Mouse (Mus musculus): Measurements from ENCODE around the gene Cnot3.
"Not testable (repeated sequence)": the region's sequence is repeated elsewhere in the genome, so short reads cannot be mapped to it uniquely, and the experiment has no call there.

Gene Cnot3

DNA sequence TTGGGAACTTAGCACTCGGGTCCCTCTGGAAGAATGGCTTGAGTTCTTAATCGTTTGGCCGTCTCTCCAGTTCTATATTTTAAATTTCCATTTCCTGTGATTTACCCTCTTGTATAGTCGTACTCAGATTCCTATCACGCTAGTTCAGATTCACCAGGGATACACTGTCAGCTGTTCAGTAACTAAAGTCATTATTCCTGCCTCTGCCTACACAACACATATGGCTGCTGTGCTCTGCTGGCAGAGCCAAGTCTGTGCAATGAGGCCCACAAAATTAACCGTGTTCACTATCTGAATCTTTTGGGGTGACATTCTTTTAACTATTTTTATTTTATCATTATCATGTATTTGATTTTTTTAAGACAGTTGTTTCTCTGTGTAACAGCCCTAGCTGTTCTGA lies 53.4 kb downstream of the Cnot3 start:
- DNase-seq (ENCODE audit: low read depth), result no peak

DNA sequence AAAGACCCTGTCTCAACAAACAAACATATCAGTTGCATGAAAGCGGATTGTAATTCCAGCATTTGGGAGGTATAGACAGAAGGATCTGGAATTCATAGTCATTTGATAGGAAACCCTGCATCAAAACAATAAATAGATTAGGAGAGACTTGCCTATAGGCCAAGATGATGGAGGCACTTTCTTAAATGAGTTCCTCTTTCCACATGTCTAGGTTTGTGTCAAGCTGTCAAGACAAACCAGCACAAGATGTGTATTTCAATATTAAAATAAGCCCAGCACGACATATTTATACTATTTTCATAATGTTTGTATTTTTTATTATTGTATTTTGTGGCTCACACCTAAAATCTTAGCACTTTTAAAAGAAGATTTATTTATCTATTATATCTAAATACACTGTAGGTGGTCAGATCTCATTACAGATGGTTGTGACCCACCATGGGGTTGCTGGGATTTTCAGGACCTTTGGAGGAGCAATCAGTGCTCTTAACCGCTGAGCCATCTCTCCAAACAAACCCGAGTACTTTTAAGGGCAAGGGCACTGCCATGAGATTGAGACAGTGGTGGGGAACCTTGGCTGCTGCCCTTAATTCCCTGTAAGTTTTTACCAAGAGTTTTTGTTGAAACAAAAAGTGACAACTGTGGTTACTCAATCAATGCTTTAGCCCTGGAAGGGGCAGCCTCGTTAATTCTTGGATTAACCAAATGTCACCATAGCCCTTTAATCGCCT lies 58.2 kb downstream of the Cnot3 start:
- no peak for DNase-seq (ENCODE audit: low read depth)

DNA sequence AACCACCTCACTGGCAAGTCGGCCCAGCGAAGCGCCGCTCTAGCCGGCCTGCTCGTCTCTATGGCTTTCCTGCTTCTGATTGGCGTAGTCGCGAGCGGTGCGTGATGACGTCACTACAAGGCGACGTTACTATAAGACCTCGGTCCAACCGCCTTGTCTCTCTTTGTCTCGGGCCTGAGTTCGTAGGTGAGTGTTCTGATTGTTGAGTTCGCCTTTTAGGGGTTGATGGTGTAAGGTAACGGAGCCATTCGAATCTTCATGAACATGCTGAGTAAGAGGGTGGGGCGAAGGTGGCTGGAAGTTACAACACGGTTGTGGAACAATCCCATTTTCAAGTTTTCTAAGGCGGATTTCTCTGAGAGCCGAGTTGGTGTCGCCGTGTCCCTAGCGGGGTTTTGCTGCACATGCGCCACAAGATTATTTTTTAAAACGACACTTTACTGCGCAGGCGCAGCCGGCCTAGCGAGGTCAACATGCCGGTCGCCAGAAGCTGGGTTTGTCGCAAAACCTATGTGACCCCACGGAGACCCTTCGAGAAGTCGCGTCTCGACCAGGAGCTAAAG lies 58.9 kb downstream of the Cnot3 start, which contains the start of gene Rps9:
TSS of gene Rps9 (plus strand) at position 115 of the 563 bp plus-strand sequence.
- peak; percentile 98 for DNase-seq (ENCODE audit: low read depth)

DNA sequence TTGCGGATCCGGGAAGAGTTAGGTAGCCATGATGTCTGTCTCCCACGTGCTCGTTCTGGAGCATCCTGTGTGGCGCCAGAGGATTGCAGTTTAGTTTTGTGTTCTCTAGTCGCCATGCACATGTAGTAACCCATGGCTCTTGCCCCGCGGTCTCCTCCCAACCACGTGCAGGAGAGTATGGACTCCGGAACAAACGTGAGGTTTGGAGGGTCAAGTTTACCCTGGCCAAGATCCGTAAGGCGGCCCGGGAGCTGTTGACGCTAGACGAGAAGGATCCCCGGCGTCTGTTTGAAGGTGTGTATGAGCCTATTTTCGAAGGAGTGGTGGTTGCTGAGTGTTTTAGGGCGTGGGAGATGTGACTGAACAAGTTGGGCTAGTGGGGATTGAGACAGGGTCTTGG lies 59.4 kb downstream of the Cnot3 start:
- DNase-seq (ENCODE audit: low read depth), result peak; percentile 71

DNA sequence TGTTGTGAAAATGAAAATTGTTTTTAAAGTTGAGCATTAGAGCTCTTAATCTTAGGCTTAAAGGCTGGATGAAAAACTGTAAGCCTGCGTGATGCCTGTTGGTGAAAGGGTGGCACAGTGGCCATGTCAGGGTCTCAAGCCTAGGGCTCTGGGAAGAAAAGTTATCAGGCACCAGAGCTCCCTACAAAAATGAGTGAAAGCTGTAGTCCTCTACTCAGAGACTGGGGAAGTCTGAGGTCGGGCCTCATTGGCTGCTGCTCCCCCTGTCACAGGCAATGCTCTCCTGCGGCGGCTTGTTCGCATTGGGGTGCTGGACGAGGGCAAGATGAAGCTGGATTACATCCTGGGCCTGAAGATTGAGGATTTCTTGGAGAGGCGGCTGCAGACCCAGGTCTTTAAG lies 60.4 kb downstream of the Cnot3 start:
- not testable (repeated sequence) for DNase-seq (ENCODE audit: low read depth)

DNA sequence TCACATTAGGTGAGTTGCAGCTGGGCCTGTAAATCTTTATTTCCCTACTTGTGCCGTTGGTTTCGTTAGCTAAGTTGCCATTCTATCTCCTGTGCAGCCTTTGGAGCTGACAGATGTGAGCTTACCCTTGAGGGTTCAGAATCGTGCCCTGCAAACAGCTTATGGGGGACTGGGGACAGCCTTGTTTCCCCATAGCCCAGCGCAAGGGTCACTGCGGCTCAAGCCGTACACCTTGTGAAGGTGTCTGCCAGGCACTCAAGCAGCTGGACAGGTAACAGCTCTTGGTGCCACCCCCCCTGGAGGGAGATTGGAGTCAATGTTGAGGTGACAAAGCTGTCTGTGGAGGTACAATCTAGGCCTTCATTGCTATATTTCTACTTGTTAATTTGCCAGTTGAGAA lies 60.8 kb downstream of the Cnot3 start:
- DNase-seq (ENCODE audit: low read depth), result no peak

DNA sequence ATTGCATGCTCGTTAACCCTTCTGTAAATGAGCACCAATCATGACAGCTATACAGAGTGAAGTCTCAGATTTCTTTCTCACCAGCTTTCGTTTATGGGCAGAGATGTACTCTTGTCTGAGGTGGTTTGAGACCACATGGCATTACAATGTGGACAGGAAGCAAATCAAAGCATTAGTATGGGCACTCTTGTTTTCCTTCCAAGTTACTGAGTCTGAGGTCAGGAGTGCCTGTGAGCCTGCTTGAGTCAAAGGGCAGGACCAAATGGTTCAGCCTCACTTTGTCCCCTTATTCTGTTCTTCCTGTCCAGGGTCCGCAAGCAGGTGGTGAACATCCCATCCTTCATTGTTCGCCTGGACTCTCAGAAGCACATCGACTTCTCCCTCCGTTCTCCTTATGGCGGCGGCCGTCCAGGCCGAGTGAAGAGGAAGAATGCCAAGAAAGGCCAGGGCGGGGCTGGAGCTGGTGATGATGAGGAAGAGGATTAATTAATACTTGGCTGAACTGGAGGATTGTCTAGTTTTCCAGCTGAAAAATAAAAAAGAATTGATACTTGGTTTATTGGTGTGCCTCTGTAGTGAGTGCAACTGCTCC lies 61.4 kb downstream of the Cnot3 start:
- DNase-seq (ENCODE audit: low read depth), result peak; percentile 54

DNA sequence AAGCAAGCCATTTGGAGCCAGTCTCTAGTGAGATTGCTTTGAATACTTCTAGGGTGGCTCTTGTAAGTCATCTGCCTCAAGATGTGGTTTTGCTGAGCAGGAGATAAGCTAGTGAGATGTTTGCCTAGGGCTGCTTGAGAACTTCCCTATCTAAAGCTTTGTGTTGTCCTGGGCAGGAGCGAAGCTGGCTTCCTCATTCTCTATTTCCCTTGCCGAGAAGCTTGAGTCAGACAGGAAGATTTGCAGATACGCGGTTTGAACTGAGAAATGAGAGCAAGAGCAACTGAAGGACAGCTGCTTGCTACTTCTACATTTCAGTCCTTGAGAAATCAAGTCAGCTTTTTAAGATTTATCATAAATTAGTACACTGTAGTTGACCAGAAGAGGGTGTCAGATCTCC lies 62.0 kb downstream of the Cnot3 start:
- peak; percentile 25 for DNase-seq (ENCODE audit: low read depth)

DNA sequence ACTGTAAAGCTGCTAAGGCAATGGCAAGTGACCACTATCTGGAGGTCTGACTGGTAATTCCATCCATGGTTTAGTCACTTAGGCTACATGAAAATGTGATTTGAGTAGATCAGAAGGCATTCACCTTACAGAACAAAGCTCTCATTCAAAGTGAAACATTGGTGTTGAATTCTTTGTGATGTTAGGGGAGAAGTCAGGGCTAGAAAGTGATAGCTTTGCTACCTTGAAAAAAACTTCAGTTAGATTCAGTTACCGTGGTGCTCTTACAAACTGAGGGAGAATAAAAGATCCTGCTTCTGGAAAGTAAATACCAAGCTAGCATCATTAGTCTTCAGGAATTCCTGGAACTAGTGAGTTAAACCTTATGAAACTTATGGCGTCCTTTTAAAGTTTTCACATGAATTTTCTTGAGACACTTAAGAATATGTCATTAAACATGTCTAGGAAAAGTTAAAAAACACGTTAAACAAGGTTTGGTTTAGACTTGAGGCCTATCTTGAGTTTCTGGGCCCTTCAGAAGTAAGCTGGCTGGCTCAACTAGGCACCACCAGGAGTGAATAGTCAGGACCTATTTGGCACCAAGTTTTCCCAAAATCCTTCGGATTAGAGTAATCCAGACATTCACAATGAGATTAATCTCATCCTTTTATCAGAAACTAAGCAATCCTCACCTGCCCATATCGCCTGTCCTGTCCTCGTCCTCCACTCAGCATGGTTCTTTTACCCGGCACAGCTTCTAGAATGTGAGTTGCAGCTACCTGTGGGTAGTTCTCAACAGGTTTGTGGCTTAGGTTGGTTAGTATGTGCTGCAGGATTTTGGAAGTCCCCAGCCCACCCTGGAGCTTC lies 62.7 kb downstream of the Cnot3 start:
- peak; percentile 37 for DNase-seq (ENCODE audit: low read depth)

DNA sequence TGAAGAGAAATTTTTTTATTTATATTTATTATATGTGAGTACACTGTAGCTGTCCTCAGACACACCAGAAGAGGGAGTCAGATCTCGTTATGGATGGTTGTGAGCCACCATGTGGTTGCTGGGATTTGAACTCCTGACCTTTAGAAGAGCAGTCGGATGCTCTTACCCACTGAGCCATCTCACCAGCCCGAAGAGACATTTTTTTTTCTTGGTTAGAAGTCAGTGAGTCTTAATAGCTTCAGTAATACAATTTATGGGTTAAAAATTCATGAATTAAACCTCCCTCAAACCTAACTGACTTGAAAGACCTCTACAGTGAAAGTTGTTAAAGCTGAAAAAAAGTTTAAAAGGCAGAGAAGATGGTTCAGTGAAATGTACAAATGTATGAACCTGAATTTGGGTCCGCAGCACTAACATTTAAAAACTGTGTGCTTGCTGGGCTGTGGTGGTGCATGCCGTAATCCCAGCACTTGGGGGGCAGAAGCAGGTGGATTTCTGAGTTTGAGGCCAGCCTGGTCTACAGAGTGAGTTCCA lies 63.4 kb downstream of the Cnot3 start:
- not testable (repeated sequence) for DNase-seq (ENCODE audit: low read depth)

DNA sequence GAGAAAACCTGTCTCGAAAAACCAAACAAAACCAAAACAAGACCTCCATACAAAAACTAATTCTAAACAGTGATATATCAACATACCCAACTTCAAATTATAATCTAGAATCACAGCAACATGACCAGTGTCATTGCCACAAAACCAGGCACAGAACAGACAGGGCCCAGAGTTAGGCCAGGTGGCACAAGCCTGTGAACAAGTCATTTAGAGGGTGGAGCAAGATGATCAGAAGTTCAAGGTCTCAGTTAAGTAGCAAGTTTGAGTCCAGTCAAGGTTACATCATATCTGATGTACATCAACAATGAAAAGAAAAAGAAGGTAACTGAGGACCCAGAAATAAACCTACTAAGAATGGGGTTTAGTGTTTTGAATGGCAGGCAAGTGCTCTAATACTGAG lies 63.9 kb downstream of the Cnot3 start:
- no peak for DNase-seq (ENCODE audit: low read depth)
